Mouse (Mus musculus) layer of hippocampus, postnatal 25 days (tissue): Measurements from ENCODE around the gene E2f2. TPM values are rescaled to one million over a fixed set of nuclear protein-coding genes. Genes with fewer than 3 reads are reported as not detected.

Source experiments
- DNase-seq, 2 experiments: peaks; one replicate each; pipeline ENCODE4 v3.0.0; 2022; ENCODE audit warnings: mixed read lengths in 2 of 2, low spot score in 1 of 2; ENCODE audit errors: extremely low spot score in 1 of 2
- total RNA-seq, 2 experiments: library from RNA; stranded (reverse); gene quantifications; 2 replicates each; pipeline ENCODE4 v1.2.3; 2021

E2f2 gene
- total RNA-seq, 2 experiments from 2014 or later, result 0.59 to 1.2 TPM

DNA sequence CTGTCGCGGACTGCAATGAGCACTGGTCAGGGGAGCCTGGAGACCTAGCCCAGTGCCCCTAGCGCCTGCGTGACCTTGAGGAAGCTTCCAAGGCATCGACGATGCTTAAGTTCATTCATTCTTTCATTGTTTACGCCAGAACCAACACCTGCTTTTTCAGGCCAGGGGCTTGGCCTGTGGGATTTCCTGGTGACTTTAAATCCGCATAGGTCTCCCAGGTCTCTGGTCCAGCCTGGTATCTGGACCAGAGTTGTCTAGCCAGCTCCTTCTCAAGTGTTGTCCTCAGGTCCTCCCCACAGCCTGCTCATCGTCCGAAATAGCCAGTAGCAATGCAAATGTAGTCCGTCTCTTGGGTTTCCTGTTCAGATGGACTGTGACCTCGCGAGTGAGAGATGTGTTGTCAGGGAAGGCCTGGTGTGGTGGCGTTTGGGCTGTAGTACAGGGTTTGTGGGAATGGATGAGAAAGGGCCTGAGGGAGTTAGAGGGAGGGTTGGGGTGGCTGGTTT lies 1.1 kb downstream of the E2f2 start:
- no peak for DNase-seq

DNA sequence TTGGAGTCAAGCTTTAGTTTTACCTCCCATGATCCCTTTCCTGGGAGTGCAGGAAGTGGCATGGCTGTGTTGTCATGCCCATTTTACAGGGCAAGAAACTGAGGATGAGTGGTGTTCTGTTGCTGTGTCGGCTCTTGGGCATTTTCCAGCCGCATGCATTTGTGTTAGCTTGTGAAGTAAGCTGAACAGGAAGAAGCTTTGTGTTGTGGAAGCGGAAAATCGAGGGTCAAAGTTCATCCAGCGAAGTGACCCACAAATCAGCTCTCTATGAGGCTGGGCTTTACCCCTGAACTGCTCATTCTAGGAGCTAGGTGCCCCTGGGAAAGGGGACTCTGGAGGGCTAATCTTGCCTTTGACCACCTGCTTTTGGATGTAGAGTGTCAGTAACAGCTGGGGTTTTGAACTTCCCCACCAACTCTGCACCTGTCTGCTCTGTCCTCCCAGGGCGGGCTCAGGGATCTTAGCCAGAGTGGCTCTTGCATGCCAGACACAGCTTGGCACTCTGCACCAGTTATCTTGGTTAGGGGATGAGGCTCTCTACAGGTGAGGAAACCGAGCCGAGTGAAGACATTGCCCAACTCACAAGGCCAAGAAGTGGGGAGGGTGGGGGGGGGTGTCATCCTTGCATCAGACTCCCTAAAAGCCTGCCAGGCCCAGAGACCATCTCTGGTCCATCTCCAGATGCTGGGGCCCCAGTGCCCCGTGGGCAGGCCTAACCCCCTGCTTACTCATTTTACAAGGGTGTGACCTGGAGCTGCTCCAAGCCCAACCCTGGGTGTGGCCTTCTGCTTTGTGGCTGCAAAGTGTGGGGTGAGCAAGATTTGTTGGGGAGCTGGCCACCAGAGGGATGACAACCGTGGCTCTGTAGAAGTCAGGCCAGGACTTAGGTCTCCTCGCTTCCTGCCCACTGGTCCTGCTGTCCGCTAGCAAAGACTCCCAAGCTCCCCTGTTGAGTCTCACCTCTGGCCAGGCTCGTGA lies 2.3 kb downstream of the E2f2 start:
- no peak for DNase-seq

DNA sequence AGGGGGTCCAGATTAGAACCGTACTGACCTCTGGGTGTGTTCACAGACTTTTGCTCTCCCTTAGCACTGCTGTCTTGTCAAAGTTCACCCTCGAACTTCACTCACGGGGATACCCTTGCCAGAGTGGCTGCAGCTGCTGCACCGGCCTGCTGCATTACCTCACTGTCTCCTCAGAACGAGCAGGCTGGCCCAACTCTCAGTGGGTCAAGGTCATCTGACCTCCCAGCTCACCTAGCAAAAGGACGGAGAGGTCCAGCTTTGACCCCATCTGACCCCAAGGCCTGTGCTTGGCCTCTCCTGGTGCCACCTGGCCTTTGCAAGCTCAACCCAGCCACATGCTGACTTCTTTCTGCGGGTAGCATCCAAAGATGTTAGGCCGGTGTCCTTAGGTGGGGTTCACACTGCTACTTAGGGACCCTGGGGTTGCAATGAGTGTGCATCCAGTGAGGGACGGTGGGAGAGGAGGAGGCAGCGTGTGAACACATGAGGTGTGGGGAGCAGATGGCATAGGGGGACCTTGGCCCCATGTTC lies 3.9 kb downstream of the E2f2 start:
- no peak for DNase-seq

DNA sequence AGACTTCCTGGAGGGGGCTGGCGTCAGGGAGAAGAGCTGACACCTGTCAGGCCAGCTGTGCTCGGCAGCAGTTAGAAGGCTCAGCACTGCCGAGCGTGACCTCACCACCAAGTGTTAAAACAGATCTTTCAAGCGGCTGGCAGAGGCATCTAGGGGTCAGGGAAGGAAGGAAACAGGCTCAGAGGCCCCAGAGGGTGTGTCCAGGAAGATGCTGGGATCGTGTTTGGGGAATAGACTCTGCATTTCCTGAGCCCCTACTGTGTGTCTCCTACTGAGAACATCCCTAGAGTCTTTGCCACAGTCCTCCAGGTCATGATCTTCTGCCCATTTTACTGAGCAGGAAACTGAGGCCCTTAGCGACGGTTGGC lies 5.0 kb downstream of the E2f2 start:
- no peak for DNase-seq

DNA sequence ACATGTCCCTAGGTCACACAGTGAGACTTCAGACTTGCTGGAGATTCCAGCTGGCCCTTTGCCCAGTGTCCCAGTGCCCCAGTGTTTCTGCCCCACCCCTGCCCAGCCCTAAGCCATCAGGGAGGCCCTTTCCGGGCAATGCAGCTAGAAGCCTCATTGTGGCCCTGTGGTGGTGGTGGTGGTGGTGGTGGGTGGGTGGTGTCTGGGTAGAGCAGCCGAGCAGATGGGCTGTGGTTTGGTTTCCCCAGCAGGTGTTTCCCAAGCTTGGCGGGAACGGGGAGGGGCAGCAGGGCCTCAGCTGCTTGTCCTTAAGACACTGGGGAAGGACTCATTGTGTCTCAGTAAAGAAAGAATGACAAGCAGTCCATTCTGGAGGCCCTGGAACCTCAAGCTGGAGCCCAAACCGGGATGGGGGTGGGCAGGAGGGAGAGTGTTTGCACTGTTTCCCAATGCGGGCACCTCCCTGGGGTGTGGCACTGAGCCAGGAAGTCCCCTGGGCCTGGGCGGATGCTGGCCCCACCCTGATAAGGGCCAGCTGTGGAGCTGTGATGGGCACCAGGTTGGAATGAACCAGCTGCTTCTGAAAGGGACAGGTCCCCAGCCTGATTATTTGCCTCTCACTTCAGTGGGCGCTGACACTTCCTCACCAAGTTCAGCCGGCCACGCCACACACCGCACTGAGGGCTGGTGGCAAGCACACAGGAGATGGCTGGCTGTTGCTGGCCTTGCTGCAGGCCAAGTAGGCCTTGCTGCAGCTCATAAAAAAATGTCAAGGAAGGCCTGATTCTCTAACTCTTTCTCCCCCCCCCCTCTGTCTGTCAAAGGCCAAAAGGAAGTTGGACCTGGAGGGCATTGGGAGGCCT lies 5.6 kb downstream of the E2f2 start:
- DNase-seq, result no peak

DNA sequence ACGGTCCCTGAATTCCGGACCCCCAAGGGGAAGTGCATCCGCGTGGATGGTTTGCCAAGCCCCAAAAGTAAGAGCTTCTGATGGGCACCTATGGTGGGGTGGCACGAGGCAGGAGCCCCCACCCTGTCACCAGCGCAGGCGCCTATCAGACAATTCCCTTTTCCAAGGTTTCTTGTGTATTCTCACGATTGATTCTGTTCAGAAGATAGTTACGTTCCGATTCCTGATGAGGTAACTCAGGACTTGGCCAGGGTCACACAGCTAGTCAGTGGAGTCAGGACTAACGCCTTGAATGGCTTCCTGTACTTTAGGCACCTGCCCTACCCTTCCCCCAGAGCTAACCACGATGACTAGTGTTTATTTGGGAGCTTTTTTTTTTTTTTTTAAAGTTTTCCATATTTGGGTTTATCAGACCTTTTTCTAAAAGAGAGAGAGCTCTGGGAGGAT lies 6.3 kb downstream of the E2f2 start:
- no peak for DNase-seq

DNA sequence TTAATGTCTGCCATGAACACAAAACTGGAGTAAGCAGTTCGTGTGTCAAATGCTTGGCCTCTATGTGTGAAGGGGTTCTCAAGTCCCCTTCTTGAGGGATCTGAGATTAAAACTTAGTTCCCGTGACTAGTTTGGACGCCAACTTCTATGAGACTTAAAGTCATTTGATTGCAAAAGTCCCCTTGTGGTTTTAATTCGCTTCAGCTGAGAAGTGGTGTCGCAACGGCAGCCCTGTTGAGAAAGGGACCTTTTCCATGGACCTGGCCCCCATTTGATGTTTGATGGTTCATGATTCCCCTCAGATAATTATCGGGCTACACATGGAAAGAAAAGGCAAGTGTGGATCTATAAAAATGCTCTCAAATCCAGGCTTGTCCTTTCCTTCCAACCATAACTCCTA lies 7.3 kb downstream of the E2f2 start:
- no peak for DNase-seq

DNA sequence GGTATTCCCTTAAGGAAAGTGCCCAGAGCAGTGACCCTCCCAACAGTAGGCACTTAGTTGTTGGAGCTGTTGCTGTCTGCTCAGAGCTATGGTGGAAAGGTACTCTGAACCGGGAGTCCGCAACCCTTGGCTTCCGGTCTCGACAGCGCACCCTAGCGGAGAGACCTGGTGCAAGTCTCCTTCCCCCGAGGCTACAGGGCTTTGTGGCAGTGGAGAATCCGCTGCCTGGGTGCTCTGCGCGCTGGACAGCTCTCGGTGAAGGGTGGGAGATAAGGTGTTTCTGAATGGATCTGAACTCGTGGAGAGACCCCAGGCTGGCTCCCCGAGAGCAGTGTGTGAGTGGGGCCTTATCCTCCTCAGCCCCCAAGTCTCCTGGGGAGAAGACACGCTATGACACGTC lies 7.8 kb downstream of the E2f2 start:
- peak; percentile 63 to 91 for DNase-seq

DNA sequence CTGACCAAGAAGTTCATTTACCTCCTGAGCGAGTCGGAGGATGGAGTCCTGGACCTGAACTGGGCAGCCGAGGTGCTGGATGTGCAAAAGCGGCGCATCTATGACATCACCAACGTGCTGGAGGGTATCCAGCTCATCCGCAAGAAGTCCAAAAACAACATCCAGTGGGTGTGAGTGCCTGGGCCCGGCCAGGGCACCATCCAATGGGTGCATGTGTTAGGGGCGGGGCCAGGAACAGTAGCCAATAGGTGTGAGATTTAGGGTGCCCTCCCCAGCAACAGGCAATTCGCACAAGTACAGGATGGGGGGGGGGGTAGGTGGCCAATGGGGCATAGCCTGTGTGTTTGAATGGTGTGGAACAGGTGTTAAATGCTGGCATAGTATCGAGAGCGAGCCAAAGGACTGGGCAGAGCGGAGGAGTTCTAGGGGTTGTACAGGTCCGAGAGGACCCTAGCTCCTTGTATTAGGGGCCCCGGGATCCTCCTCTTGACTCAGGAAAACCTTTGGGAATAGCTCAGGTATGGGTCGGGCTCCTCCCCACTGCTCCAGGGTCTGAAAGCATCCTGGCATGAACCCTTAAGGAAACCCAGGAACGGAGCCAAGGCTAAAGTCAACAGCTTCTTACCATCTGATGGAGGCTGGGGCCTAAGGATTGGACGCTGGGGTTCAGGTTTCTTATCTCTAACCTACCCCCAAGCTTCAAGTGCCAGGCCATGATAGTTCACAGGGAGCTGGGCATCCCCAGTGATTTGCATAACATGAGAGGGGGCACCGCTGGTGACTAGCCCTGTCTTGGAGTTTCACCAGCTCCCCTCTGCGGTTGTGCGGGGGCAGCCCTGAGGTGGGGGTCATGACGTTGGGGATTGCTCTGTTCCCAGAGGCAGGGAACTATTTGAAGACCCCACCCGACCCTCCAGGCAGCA lies 8.5 kb downstream of the E2f2 start:
- peak; percentile 25 to 56 for DNase-seq

DNA sequence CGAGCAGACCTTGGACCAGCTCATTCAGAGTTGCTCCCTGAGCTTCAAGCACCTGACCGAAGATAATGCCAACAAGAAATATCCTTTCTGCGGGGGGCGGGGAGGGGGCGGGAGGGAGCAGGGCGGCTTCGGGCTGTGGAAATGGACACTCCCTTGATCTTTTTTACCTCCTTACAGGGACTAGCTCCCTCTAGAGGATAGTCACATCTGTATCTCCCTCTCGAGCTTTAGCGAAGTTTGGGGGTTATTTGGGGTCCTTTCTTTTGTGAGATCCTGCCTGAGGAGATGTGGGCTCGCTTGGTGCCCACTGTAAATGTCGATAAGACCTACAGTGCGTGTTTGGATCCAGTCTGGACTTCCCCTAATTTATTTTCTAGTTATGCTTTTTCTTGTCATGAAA lies 9.2 kb downstream of the E2f2 start:
- no peak for DNase-seq

DNA sequence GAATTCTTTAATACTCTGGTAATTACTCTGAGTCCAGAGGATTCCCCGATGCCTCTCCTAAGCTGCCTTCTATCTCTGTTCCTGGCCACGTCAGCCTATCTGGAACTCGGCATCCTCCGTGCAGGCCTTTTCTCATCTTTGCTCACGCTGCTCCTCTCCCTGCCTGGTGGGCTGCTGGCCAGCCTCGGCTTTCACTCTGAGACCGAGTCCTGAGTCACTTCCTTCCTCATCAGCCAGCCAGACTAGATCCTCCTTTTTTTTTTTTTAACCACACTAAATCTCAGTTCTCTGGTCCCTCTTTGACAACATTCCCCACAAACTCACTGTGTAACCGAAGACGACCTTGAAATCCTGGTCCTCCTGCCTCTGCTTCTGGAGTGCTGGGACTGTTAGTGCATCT lies 13.2 kb downstream of the E2f2 start:
- no peak for DNase-seq

DNA sequence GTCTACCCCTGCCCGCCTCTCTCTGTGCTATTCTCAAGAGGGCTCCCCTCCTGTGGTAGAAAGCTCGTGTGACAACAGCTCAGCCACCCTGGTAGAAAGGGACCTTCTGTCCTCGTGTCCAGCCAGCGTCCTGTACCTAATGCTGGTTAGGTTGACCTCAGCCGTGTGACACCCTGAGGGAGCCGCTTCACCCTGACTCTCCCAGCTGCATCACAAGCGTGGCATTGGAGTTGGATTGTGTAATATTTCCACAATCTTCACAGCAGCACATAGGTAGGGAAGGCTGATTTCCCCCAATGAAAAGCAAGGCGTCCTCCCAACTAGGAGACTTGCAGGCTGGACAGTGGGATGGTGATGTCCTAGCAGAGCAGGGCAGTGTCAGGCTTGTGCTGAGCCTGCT lies 14.1 kb downstream of the E2f2 start:
- no peak for DNase-seq

DNA sequence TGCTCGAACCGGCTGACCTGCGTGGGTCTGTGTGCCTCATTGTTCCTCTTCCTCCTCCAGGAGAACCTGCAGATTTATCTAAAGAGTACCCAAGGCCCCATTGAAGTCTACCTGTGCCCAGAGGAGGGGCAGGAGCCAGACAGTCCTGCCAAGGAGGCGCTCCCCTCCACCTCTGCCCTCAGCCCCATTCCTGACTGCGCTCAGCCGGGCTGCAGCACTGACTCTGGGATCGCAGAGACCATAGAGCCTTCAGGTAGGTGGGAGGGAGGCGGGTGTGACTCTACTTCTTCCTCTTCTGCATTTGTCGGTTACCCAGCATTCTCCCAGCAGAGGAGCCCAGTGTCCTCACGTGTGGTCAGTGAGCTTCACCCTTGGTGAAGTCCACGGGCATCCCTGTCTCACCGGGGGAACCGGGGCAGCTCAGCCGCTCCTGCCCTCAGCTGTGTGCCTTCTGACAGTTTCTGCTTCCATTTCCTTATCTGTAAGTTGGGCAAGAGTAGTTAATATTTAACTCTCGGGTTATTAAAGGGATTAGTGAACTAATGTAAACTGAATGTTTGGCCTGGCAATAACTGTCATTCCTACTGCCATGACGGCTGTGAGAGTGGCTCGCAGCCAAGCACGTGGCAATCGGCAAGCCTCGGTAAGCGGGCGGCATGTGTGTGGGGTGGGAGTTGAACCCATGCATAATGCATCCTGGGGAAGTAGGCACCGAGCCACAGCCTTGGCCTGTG lies 14.7 kb downstream of the E2f2 start:
- DNase-seq, result no peak

DNA sequence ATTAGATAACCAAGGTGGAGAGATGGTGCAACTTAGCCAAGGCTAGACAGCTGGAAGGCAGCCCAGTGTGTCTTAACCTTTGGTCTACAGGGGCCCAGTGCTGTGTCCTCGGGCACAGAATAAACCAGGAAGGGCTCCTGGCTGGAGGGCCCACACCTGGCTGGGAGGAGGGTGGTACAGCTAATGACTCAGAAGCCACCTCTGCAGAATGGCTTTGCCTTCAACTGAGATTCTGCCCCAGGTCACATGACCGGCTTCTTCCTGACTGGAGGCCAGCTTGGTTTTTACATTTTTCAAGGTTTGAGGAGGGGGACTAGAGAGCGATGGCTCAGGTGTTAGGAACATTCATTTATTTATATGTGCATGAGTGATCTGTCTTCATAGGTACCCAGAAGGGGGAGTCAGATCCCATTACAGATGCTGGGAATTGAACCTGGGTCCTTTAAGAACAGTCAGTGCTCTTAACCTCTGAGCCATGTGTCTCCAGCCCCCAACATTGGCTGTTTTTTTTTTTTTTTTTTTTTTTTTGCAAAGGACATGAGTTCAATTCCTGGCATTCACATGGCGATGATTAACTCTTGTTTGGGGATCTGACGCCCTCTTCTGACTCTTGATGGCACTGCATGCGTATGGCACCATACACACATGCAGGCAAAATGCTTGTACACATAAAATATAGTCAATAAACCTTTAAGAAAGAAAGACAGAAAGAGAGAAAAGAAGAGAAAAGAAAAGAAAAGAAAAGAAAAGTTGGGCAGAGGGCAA lies 17.0 kb downstream of the E2f2 start:
- no peak for DNase-seq

DNA sequence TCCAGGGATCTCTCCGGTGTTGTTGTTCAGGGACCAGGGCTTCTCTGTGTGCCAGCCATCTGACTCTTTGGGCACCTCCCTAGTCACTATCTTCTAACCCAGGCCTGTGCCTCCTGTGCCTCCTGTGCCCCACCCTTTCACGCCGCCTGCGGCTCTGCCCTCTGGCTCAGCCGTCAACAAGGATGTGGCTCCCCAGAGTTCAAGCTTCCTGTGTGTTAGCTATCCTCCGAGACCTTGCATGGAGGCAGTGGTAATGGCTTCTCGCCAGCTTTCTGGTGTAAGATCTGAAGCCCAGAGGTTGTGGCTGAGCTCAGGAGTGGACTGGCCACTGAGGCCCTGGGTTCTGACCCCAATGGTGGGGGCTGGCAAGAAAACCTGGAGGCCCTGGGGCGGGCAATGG lies 17.7 kb downstream of the E2f2 start:
- no peak for DNase-seq

DNA sequence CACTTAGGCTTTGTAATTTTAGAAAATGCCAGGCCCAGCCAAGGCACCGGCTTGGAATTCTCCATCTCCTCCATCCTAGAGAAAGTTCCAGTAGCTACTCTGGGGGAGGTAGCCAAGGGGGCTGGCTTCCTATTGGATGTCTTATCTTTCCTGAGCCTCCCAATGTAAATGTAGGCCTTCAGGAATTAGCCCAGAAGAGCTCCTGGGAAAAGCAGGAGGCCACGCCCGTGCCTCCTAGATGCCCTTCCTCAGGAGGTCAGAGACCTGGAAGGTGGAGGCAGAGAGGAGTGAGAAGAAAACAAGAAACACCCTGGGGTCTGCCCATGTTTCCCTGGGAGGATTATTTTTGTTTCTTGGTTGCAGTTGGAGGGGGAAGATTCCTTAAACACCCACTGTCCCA lies 21.4 kb downstream of the E2f2 start:
- no peak for DNase-seq

DNA sequence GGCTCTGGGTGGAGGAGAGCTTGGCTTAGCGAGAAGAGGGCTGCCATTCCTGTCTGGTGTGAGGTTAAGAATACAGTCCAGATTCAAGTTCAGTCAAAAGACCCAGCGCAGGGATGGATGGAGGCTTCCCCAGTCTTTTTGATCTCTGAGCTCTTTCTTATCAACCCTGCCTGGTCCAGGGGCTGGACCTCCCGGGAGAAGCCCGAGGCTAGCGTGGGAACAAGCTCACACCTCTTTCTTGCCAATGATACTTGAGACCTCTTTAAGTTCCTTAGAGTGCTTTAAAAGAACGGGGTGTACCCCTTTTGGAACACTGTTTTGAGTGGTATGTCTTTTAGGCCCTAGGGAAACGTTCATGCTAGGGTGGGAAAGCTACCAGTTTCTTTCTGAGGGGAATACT lies 22.8 kb downstream of the E2f2 start:
- DNase-seq, result no peak

DNA sequence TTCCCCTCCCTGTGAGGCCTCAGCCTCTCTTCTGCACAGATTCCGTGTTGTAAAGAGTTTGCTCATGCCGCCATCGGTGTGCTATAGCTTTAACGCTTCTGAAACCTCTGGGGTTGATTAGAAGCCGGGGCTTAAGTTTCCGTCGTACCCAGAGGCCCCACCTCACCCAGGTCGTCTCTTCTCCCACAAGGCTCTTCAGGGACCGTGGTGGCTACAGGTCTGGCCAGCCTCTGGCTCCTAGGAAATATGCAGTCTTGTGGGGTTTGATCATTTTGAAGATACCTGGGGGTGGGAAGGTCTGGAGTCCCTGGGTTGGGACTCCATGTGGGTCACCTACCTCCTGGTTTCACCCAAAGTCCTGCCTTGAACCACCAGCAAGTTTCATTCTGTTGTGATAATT lies 23.4 kb downstream of the E2f2 start:
- no peak for DNase-seq

DNA sequence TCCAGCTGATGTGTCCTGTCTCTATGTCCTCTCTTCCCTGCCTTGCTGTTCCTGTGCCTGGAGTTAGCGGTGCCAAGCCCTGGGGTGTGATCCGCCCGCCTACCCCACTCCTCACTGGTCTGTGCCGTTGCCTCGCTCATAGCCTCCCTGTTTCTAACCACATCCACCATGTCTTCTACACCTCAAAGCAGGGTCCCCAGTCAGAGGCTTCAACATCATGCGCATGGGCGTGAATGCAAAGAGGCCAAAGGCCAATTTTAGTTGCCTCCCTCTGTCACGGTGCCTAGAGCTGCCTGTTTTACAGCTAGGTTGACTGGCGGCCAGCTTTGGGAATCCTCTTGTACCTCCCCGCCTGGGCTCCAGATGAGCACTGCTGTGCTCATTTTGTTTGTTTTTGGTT lies 24.0 kb downstream of the E2f2 start:
- no peak for DNase-seq
